Mouse (Mus musculus): Measurements from ENCODE around the gene Gltp.

The Gltp gene

GRCm38 (mm10) chr5:114690633-114691567 lies at the start of gene Gltp:
Gene Gltp (minus strand): TSS chr5:114690984.
- in situ Hi-C loops (cut with MboI), result no loop called here

- in situ Hi-C loops (cut with MboI), result no loop called here
These were observed 48.0 kb upstream of the Gltp start for GRCm38 (mm10) chr5:114738707-114739241.

- in situ Hi-C loops (cut with MboI), result no loop called here
These were observed 46.5 kb upstream of the Gltp start for GRCm38 (mm10) chr5:114737090-114737887.

DNA sequence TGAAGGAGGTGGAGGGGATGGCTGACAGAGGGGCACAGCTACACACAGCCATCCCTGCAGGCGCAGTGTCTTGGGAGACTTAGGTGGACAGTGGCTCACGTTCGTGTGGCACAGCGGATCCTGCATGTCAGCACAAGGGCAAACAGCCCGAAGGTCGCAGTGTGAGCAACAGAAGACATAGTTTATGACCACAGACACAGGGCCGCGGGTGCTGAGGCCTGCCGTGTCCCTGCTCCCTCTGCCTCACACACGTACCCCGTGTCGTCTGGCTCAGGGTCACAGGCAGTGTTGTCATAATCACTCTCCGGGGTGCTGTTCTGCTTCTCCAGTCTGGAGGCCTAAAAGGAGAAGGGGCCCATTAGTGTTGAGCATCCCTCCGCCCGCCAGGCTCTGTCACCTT lies 42.8 kb upstream of the Gltp start:
- in situ Hi-C loops (cut with MboI), result no loop called here

GRCm38 (mm10) chr5:114731969-114732368 lies 41.2 kb upstream of the Gltp start:
- in situ Hi-C loops (cut with MboI), result no loop called here

DNA sequence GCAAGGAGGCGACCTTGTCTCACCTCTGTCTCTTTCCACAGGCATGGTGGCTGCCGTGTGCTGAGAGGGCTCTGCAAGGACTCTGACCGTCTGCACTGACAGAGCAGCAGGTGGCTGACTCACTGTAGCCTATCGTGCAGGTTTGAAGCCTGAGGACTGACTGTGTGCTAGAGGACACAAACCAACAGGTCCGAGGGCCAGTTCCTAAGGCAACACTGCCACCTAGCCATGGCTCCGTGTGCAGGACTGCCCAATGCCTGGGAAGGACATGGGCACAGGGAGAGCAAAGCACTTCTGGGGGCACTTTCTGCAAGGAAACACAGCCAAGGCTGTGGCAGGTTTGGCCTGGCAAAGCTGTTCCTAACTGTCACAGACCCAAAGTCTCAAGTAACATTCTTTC lies 40.7 kb upstream of the Gltp start:
- in situ Hi-C loops (cut with MboI), result no loop called here

GRCm38 (mm10) chr5:114730129-114730528 lies 39.3 kb upstream of the Gltp start:
- in situ Hi-C loops (cut with MboI), result no loop called here

DNA sequence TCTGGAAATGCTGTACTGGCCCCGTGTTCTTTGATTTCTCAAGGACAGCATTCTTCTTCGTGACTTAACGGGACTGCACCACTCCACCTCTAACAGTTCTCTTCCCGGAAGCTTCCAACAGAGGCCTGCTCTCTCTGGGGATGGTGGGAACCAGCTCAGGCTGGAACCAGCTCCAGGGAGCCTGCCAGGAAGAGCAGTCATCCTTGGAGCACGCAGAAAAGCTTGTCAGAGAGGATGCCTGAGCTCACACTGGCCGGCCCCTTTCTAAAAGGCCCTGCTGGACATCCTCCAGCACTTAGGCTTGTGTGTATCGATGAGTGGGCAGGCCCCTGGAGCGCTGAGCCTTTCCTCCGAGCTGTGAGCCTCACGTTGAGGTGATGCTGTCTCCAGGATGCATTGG lies 37.4 kb upstream of the Gltp start:
- in situ Hi-C loops (cut with MboI), result no loop called here

DNA sequence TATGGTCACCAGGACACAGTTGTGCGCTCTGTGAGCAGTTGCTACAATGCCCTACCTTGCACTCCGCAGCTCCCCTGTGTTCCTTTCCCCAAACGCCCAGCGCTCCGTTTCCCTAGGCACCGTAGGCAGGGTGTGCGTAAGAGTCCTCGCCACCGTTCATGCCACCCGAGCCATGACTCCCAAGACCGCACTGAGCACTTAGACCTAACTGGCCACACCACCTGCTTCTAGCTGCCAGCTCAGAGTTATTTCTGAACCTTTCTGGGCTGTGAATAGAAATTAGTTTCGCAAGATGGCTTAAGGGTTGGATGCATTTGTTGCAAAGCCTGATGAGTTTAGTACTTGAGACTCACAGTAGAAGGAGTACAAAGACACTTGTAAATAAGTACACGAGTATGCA lies 32.1 kb upstream of the Gltp start:
- in situ Hi-C loops (cut with MboI), result no loop called here

DNA sequence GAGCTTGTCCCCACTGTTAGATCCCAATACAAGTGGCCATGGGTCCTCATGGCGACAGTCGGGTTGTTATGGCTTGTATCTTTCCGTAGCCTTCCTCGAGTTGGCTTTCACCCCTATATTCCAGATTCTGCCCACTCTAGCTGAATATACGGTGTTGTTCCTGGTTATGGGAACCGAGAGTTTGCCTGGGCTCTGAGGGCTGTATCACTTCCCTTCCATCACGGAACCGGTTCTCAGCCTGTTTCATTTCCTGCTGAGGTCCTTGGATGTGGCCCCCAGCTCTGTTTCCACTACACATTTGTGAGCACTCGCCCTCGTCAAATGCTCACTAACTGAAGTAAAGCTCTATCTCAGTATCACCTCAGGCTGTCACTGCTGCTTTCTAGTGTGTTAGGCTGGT lies 31.2 kb upstream of the Gltp start:
- in situ Hi-C loops (cut with MboI), result no loop called here

- in situ Hi-C loops (cut with MboI), result no loop called here
These were observed 30.0 kb upstream of the Gltp start for GRCm38 (mm10) chr5:114720784-114721183.

- in situ Hi-C loops (cut with MboI), result no loop called here
These were observed 29.1 kb upstream of the Gltp start for GRCm38 (mm10) chr5:114719928-114720270.

- in situ Hi-C loops (cut with MboI), result no loop called here
These were observed 28.5 kb upstream of the Gltp start for GRCm38 (mm10) chr5:114719003-114719927.

DNA sequence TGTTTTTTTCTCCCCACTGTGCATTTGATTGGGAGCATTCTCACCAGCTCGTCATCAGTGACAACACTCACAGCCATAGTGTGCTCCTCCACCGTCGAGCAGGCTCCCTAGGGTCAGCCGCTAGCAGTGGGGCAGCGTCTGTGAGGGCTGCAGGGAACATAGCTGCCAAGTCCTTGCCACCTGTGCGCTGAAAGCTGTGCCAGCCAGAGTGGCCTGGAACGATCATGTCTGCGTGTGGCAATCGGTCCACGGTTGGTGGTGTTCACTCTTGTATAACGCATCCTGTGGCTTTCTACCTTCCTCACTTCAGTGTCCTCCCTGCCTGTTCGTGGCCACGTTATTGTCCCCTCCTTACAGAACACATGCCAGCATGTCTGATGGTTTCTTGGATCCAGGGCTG lies 27.7 kb upstream of the Gltp start:
- in situ Hi-C loops (cut with MboI), result no loop called here

DNA sequence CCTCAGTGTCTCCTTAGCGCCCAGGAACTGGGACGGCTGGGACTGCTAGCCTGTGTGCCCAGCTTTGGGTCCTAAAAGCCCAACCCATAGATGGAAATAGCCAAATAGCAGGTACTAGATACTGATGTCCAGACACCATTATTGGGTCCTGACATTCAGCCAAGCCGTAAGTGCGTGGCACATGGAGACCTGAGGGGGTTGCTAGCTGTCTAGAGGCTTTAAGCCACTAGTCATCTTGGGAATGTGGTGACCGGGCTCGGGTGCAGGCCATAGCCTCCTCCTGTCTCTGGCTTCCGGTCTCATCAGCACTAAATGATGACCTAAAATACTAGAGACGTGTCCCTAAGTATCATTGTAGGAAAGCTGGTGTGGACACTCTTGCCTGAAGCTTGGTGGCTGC lies 27.2 kb upstream of the Gltp start:
- in situ Hi-C loops (cut with MboI), result no loop called here

DNA sequence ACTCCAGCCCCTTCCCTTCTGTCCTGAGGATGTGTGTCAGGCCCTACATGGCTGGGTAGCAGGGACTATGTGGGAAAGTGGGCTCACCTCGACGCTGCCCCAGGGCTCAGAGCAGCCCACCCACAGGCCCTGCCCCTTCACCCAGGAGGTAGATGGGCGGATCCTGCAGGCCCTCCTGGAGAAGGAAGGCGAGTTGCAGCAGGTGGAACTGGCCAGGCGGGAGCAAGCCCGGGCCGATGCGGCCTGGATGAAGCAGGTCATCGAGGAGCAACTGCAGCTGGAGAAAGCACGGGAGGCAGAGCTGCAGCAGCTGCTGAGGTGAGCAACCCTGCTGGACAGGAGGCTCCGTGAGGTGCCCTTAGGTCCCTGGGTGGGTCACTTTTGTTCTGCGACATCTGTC lies 26.5 kb upstream of the Gltp start:
- in situ Hi-C loops (cut with MboI), result no loop called here

GRCm38 (mm10) chr5:114714551-114714950 lies 23.8 kb upstream of the Gltp start:
- in situ Hi-C loops (cut with MboI), result no loop called here

DNA sequence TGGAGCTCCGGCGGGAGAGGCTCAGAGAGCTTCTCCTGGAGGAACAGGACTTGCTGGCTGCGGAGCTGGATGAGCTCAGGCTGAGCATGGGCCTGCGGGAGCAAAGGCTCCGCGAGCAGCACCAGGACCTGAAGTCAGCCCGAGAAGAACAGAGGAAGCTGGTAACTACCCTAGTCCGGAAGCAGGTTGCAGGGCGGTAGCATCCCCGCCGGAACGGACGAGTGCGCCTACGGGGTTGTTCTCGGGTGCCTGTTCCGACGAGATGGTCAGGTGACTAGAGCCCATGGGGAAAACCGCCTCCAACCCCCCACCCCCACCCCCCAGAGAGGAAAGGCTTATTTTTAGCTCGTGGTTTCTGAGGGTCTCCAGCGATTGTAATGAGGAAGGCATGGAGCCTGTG lies 18.6 kb upstream of the Gltp start:
- in situ Hi-C loops (cut with MboI), result no loop called here

GRCm38 (mm10) chr5:114708491-114708890 lies 17.7 kb upstream of the Gltp start:
- in situ Hi-C loops (cut with MboI), result no loop called here

GRCm38 (mm10) chr5:114707265-114708068 lies 16.7 kb upstream of the Gltp start, which contains the start of gene Tchp:
Gene Tchp (plus strand): TSS chr5:114707760.
- in situ Hi-C loops (cut with MboI), result no loop called here
